Mouse (Mus musculus): ENCODE measurements around the gene Hbq1a. TPM values are rescaled to one million over a fixed set of nuclear protein-coding genes. Genes with fewer than 3 reads are reported as not detected.
A peak's percentile ranks its signal among the peaks of the same experiment; 100 is the strongest.

Hbq1a gene
- polyA plus RNA-seq, 1 experiment = 0.11 TPM

GRCm38 (mm10) chr11:32265117-32265738 is 34.6 kb upstream of the Hbq1a start:
- peaks cover 16% of the 10 kb centered on the region for H3K36me3 ChIP-seq (ENCODE audit: control insufficient read depth, insufficient read depth)
- peaks cover 52% of the 10 kb centered on the region for H3K79me2 ChIP-seq (ENCODE audit: control insufficient read depth, insufficient read depth)
- no peaks in the 10 kb centered on the region for H3K27me3 ChIP-seq (ENCODE audit: control insufficient read depth, insufficient read depth, insufficient read length)
- H3ac ChIP-seq (ENCODE audit: control insufficient read depth, insufficient read length, low read depth) = no peak overlapping the region
- peaks cover 19% of the 10 kb centered on the region for H3K79me3 ChIP-seq (ENCODE audit: low read depth)
- TF ChIP-seq MYOG (IDR thresholded peaks at IDR 0.05; ENCODE audit: control insufficient read depth, extremely low read depth, insufficient read length) = no peak
- peak; percentile 38 for TF ChIP-seq FOSL1 (IDR thresholded peaks at IDR 0.05; ENCODE audit: insufficient read depth, low read length, poor library complexity, severe bottlenecking)
- TF ChIP-seq USF1 (IDR thresholded peaks at IDR 0.05; ENCODE audit: low read depth) = peak; percentile 14
- H3K4me3 ChIP-seq (ENCODE audit: insufficient read depth, poor library complexity, severe bottlenecking) = no peak overlapping the region

GRCm38 (mm10) chr11:32266194-32266593 is 33.7 kb upstream of the Hbq1a start:
- TF ChIP-seq MAX (IDR thresholded peaks at IDR 0.05) = no peak
- TF ChIP-seq USF1 (IDR thresholded peaks at IDR 0.05; ENCODE audit: low read depth) = no peak
- TF ChIP-seq FOSL1 (IDR thresholded peaks at IDR 0.05; ENCODE audit: insufficient read depth, low read length, poor library complexity, severe bottlenecking) = no peak
- TF ChIP-seq MYOD1 (IDR thresholded peaks at IDR 0.05; ENCODE audit: control insufficient read depth, insufficient read length, low read depth) = no peak
- no peak for TF ChIP-seq CTCF (IDR thresholded peaks at IDR 0.05; ENCODE audit: control insufficient read depth, insufficient read depth, insufficient read length)
- no peak for TF ChIP-seq MYOG (IDR thresholded peaks at IDR 0.05; ENCODE audit: control insufficient read depth, extremely low read depth, insufficient read length)
- no peak for TF ChIP-seq CEBPB (IDR thresholded peaks at IDR 0.05; ENCODE audit: low read depth)
- Histone ChIP-seq H3K4me3 (ENCODE audit: insufficient read depth, poor library complexity, severe bottlenecking) (no peak overlapping the region), H3K36me3 (ENCODE audit: control insufficient read depth, insufficient read depth) (peaks cover 6% of the 10 kb centered on the region), H3K79me2 (ENCODE audit: control insufficient read depth, insufficient read depth) (peaks cover 43% of the 10 kb centered on the region), H3K27me3 (ENCODE audit: control insufficient read depth, insufficient read depth, insufficient read length) (no peaks in the 10 kb centered on the region), H3ac (ENCODE audit: control insufficient read depth, insufficient read length, low read depth) (peak overlapping the region; percentile 4), H3K79me3 (ENCODE audit: low read depth) (peaks cover 17% of the 10 kb centered on the region)

DNA sequence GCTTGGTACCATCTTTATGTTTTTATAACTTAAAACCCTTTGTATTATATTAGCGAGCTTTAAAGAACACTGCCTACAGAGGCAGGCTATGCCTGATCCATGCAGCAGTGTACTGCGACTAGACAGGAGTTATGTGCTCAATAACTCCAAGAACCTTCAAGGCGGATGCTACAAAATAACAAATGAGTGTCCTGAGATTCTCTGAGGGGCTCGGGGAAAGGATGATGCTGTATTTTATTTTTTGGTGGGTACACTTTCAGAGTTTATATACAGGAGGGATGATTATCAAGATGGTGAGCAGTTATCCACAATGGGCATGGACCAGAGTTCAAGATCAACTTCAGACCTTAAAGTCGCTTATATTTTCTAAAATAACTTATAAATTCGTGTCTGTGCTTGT is 33.1 kb upstream of the Hbq1a start:
- Histone ChIP-seq H3K27me3 (ENCODE audit: control insufficient read depth, insufficient read depth, insufficient read length) (no peaks in the 10 kb centered on the region), H3K4me3 (ENCODE audit: insufficient read depth, poor library complexity, severe bottlenecking) (peak overlapping the region; percentile 78), H3K79me3 (ENCODE audit: low read depth) (peaks cover 17% of the 10 kb centered on the region), H3K36me3 (ENCODE audit: control insufficient read depth, insufficient read depth) (peaks cover under 1% of the 10 kb centered on the region), H3K79me2 (ENCODE audit: control insufficient read depth, insufficient read depth) (peaks cover 38% of the 10 kb centered on the region), H3ac (ENCODE audit: control insufficient read depth, insufficient read length, low read depth) (peak overlapping the region; percentile 95)
- TF ChIP-seq MAX (IDR thresholded peaks at IDR 0.05) = no peak
- TF ChIP-seq CTCF (IDR thresholded peaks at IDR 0.05; ENCODE audit: control insufficient read depth, insufficient read depth, insufficient read length) = no peak
- no peak for TF ChIP-seq USF1 (IDR thresholded peaks at IDR 0.05; ENCODE audit: low read depth)
- TF ChIP-seq MYOD1 (IDR thresholded peaks at IDR 0.05; ENCODE audit: control insufficient read depth, insufficient read length, low read depth) = no peak
- TF ChIP-seq MYOG (IDR thresholded peaks at IDR 0.05; ENCODE audit: control insufficient read depth, extremely low read depth, insufficient read length) = no peak

GRCm38 (mm10) chr11:32267188-32267884 is 32.5 kb upstream of the Hbq1a start, which contains the start of gene Nprl3:
Nprl3 (minus strand) TSS chr11:32267707.
- peaks cover 17% of the 10 kb centered on the region for H3K79me3 ChIP-seq (ENCODE audit: low read depth)
- H3ac ChIP-seq (ENCODE audit: control insufficient read depth, insufficient read length, low read depth) = peak within 1 kb of the TSS; percentile 95
- H3K36me3 ChIP-seq (ENCODE audit: control insufficient read depth, insufficient read depth) = no peaks in the 10 kb centered on the region
- peak within 1 kb of the TSS; percentile 78 for H3K4me3 ChIP-seq (ENCODE audit: insufficient read depth, poor library complexity, severe bottlenecking)
- H3K27me3 ChIP-seq (ENCODE audit: control insufficient read depth, insufficient read depth, insufficient read length) = no peaks in the 10 kb centered on the region
- TF ChIP-seq MYOD1 (IDR thresholded peaks at IDR 0.05; ENCODE audit: control insufficient read depth, insufficient read length, low read depth) = no peak
- TF ChIP-seq USF1 (IDR thresholded peaks at IDR 0.05; ENCODE audit: low read depth) = no peak
- no peak for TF ChIP-seq MYOG (IDR thresholded peaks at IDR 0.05; ENCODE audit: control insufficient read depth, extremely low read depth, insufficient read length)
- peak; percentile 75 for TF ChIP-seq MAX (IDR thresholded peaks at IDR 0.05)
- TF ChIP-seq CTCF (IDR thresholded peaks at IDR 0.05; ENCODE audit: control insufficient read depth, insufficient read depth, insufficient read length) = no peak
- no peak for TF ChIP-seq CEBPB (IDR thresholded peaks at IDR 0.05; ENCODE audit: low read depth)
- H3K79me2 ChIP-seq (ENCODE audit: control insufficient read depth, insufficient read depth) = peaks cover 38% of the 10 kb centered on the region

- no peak overlapping the region for H3K4me3 ChIP-seq (ENCODE audit: insufficient read depth, poor library complexity, severe bottlenecking)
- H3K36me3 ChIP-seq (ENCODE audit: control insufficient read depth, insufficient read depth) = no peaks in the 10 kb centered on the region
- H3K79me3 ChIP-seq (ENCODE audit: low read depth) = peaks cover 17% of the 10 kb centered on the region
- H3ac ChIP-seq (ENCODE audit: control insufficient read depth, insufficient read length, low read depth) = peak overlapping the region; percentile 28
- TF ChIP-seq USF1 (IDR thresholded peaks at IDR 0.05; ENCODE audit: low read depth) (no peak), CEBPB (IDR thresholded peaks at IDR 0.05; ENCODE audit: low read depth) (no peak), MAX (IDR thresholded peaks at IDR 0.05) (no peak), CTCF (IDR thresholded peaks at IDR 0.05; ENCODE audit: control insufficient read depth, insufficient read depth, insufficient read length) (no peak), MYOG (IDR thresholded peaks at IDR 0.05; ENCODE audit: control insufficient read depth, extremely low read depth, insufficient read length) (no peak), MYOD1 (IDR thresholded peaks at IDR 0.05; ENCODE audit: control insufficient read depth, insufficient read length, low read depth) (no peak), FOSL1 (IDR thresholded peaks at IDR 0.05; ENCODE audit: insufficient read depth, low read length, poor library complexity, severe bottlenecking) (no peak)
- no peaks in the 10 kb centered on the region for H3K27me3 ChIP-seq (ENCODE audit: control insufficient read depth, insufficient read depth, insufficient read length)
- H3K79me2 ChIP-seq (ENCODE audit: control insufficient read depth, insufficient read depth) = peaks cover 38% of the 10 kb centered on the region
These were observed 31.9 kb upstream of the Hbq1a start for GRCm38 (mm10) chr11:32267964-32268363.
